13 mouse cellular contexts compared by ENCODE assay signal in the genomic region with DNA sequence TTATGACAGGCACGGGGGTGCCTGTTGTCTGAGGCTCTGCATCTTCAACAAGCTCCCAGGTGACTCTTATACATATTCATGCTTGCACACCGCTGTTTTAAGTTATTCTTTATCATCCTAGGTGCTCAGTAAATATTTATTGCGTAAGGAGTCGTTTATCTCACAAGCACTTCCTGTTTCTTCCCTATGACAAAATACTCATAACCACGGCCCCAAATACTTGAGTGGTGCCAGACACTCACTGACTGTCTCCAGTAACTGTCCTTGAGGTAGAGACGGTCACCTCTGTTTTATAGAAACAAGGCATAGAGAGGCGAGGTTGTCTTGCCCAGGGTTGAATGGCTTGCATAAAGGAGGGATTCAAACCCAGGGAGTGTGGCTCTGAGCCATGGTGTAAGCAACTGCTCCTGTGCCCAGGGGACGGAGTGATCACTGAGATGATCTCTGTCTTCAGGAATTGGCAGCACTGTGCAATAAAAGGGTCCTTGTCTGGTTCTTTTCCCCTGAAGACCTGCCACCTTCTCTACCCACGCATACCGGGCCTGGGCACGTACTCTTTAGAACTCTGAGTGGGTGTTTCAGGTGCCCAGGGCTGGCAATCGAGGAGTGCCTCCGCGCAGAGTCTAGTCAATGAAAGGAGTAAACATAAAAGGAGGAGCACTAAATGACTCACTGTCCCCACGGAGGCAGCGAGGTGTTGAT.
"Had no signal": no experiment of that assay in that cellular context is flagged by ENCODE, and none has a peak within 500 bp of the region (broad histone marks: within the 10 kb centered on the region; RNA-seq: fewer than 3 reads in every experiment).

No protein-coding gene starts in this region.

- ATAC-seq: liver, embryonic 12.5 days; midbrain, embryonic 15.5 days had no signal

- DNase-seq: kidney, adult 11 months; kidney, postnatal 10 days; layer of hippocampus, adult 9-11 months; layer of hippocampus, postnatal 36 days; lung, embryonic 14.5 days; lung, postnatal 10 days; right cerebral cortex, adult 18-20 months; right cerebral cortex, postnatal 25 days; thymus, postnatal 36 days had no signal

- H3K27ac ChIP-seq: limb, embryonic 15.5 days; liver, embryonic 12.5 days; macrophage; midbrain, embryonic 15.5 days had no signal

- H3K4me3 ChIP-seq: limb, embryonic 15.5 days; liver, embryonic 12.5 days; midbrain, embryonic 15.5 days had no signal
